10 mouse cellular contexts compared by ENCODE assay signal in the genomic region with DNA sequence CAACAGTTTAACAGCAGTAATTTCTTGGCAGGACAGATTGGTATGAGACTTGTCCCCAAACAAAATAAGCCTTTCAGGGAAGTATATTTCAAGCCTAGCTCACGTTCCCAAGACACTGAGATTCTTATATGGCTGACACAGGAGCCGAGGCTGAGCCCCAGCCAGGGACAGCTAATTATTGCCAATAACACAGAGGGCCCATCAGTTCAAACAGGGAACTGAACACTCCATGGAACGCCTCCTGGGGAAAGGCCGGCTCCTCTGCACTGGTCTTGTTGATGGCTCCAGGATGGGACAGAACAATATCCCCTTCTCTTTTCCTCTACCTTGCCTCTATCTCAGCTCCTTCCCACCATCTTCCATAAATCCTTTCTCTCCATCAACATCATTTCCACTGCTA. TPM values are rescaled to one million over a fixed set of nuclear protein-coding genes. Genes with fewer than 3 reads are reported as not detected.
DNase-seq lines count a peak whose midpoint lies in the region; ATAC-seq and TF ChIP-seq lines count a peak whose summit lies in the region.
"Had no signal": no experiment of that assay in that cellular context is flagged by ENCODE, and none has a peak within 500 bp of the region (broad histone marks: within the 10 kb centered on the region; RNA-seq: fewer than 3 reads in every experiment).

No protein-coding gene starts in this region.

- 71% methylated on average over 4 of the region's 4 CpGs for WGBS in hindbrain, embryonic 11.5 days
- 76% methylated on average over 4 of the region's 4 CpGs for WGBS in hindbrain, embryonic 13.5 days
- WGBS in embryonic facial prominence, embryonic 15.5 days = 50% methylated on average over 4 of the region's 4 CpGs
- 57% methylated on average over 4 of the region's 4 CpGs for WGBS in forebrain, embryonic 16.5 days
- WGBS in thymus, adult 2 months = 72% methylated on average over 4 of the region's 4 CpGs

- no peak for TF ChIP-seq CTCF in thymus, adult 2 months (IDR thresholded peaks at IDR 0.05; ENCODE audit: borderline replicate concordance, control insufficient read depth, extremely low read depth, insufficient read depth, low read length, poor library complexity)

- no peaks in the 10 kb centered on the region for H3K36me3 ChIP-seq in hindbrain, embryonic 11.5 days (ENCODE audit: control insufficient read depth, insufficient read depth, low read length)
- no peaks in the 10 kb centered on the region for H3K36me3 ChIP-seq in hindbrain, embryonic 13.5 days
- H3K36me3 ChIP-seq in embryonic facial prominence, embryonic 15.5 days = no peaks in the 10 kb centered on the region
- no peaks in the 10 kb centered on the region for H3K36me3 ChIP-seq in forebrain, embryonic 16.5 days (ENCODE audit: control insufficient read depth, insufficient read depth)
- no peaks in the 10 kb centered on the region for H3K36me3 ChIP-seq in thymus, adult 2 months (ENCODE audit: control insufficient read depth, insufficient read depth, low read length)
- H3K36me3 ChIP-seq: G1E; heart, embryonic 13.5 days had no signal

- no peak overlapping the region for H3K4me3 ChIP-seq in hindbrain, embryonic 11.5 days (ENCODE audit: low read depth, low read length)
- no peak overlapping the region for H3K4me3 ChIP-seq in hindbrain, embryonic 13.5 days
- H3K4me3 ChIP-seq in embryonic facial prominence, embryonic 15.5 days (replicated peaks) = no peak overlapping the region
- no peak overlapping the region for H3K4me3 ChIP-seq in forebrain, embryonic 16.5 days (replicated peaks; ENCODE audit: low read length)
- H3K4me3 ChIP-seq in thymus, adult 2 months (ENCODE audit: control insufficient read depth, insufficient read depth, low read length) = no peak overlapping the region
- H3K4me3 ChIP-seq: heart, embryonic 13.5 days had no signal

- no peaks in the 10 kb centered on the region for H3K4me1 ChIP-seq in hindbrain, embryonic 11.5 days (replicated peaks; ENCODE audit: control insufficient read depth, insufficient read depth, low read length)
- no peaks in the 10 kb centered on the region for H3K4me1 ChIP-seq in hindbrain, embryonic 13.5 days (replicated peaks)
- H3K4me1 ChIP-seq in embryonic facial prominence, embryonic 15.5 days = peaks cover 3% of the 10 kb centered on the region; the same call in 1 of the 2 replicates
- no peaks in the 10 kb centered on the region for H3K4me1 ChIP-seq in forebrain, embryonic 16.5 days (replicated peaks; ENCODE audit: control insufficient read depth, insufficient read depth, low read length)
- no peaks in the 10 kb centered on the region for H3K4me1 ChIP-seq in thymus, adult 2 months (replicated peaks; ENCODE audit: control insufficient read depth, insufficient read depth, low read length)

- H3K9ac ChIP-seq in hindbrain, embryonic 11.5 days (ENCODE audit: low read depth, low read length) = no peak overlapping the region
- no peak overlapping the region for H3K9ac ChIP-seq in hindbrain, embryonic 13.5 days
- no peak overlapping the region; the same call in 1 of the 2 replicates for H3K9ac ChIP-seq in embryonic facial prominence, embryonic 15.5 days
- H3K9ac ChIP-seq in forebrain, embryonic 16.5 days (replicated peaks; ENCODE audit: low read depth, low read length) = no peak overlapping the region
- H3K9ac ChIP-seq: heart, embryonic 13.5 days; liver, embryonic 14.5 days had no signal

- no peaks in the 10 kb centered on the region for H3K9me3 ChIP-seq in hindbrain, embryonic 11.5 days (ENCODE audit: control insufficient read depth, low read length)
- no peaks in the 10 kb centered on the region for H3K9me3 ChIP-seq in hindbrain, embryonic 13.5 days
- no peaks in the 10 kb centered on the region for H3K9me3 ChIP-seq in embryonic facial prominence, embryonic 15.5 days (replicated peaks)
- H3K9me3 ChIP-seq in forebrain, embryonic 16.5 days (ENCODE audit: control insufficient read depth, low read length) = no peaks in the 10 kb centered on the region
- H3K9me3 ChIP-seq: G1E; heart, embryonic 13.5 days had no signal

- no peak for DNase-seq in hindbrain, embryonic 11.5 days (ENCODE audit: low spot score)
- DNase-seq in lung, postnatal 14 days = peak; percentile 39
- DNase-seq in thymus, adult 2 months = no peak
- no peak for DNase-seq in natural killer cell, adult 2 months (ENCODE audit: low spot score in 2 of 2)

- peak; percentile 14; the same call in 1 of the 2 replicates for ATAC-seq in hindbrain, embryonic 11.5 days (ENCODE audit: low FRiP score)
- no peak; the same call in 1 of the 2 replicates for ATAC-seq in hindbrain, embryonic 13.5 days (ENCODE audit: low FRiP score)
- peak; percentile 39; the same call in 1 of the 2 replicates for ATAC-seq in embryonic facial prominence, embryonic 15.5 days (ENCODE audit: insufficient number of reproducible peaks, low FRiP score, low TSS enrichment, low read depth)
- ATAC-seq in forebrain, embryonic 16.5 days = peak; percentile 36

- H3K27me3 ChIP-seq in hindbrain, embryonic 11.5 days (ENCODE audit: control insufficient read depth, insufficient read depth, low read length) = no peaks in the 10 kb centered on the region
- no peaks in the 10 kb centered on the region for H3K27me3 ChIP-seq in hindbrain, embryonic 13.5 days
- no peaks in the 10 kb centered on the region for H3K27me3 ChIP-seq in embryonic facial prominence, embryonic 15.5 days
- H3K27me3 ChIP-seq in forebrain, embryonic 16.5 days (replicated peaks; ENCODE audit: control insufficient read depth, insufficient read depth, low read length) = no peaks in the 10 kb centered on the region
- no peaks in the 10 kb centered on the region for H3K27me3 ChIP-seq in thymus, adult 2 months (ENCODE audit: control insufficient read depth, insufficient read depth, low read length)

- H3K4me2 ChIP-seq in hindbrain, embryonic 11.5 days (replicated peaks; ENCODE audit: low read depth, low read length) = no peak overlapping the region
- no peak overlapping the region for H3K4me2 ChIP-seq in hindbrain, embryonic 13.5 days
- H3K4me2 ChIP-seq in embryonic facial prominence, embryonic 15.5 days (replicated peaks) = no peak overlapping the region
- no peak overlapping the region for H3K4me2 ChIP-seq in forebrain, embryonic 16.5 days (ENCODE audit: low read length)
- H3K4me2 ChIP-seq: heart, embryonic 13.5 days had no signal

- no peak overlapping the region for H3K27ac ChIP-seq in hindbrain, embryonic 11.5 days (ENCODE audit: low read depth, low read length)
- H3K27ac ChIP-seq in hindbrain, embryonic 13.5 days = no peak overlapping the region
- H3K27ac ChIP-seq in embryonic facial prominence, embryonic 15.5 days (replicated peaks) = no peak overlapping the region
- H3K27ac ChIP-seq in forebrain, embryonic 16.5 days (ENCODE audit: low read length) = no peak overlapping the region
- H3K27ac ChIP-seq in thymus, adult 2 months (ENCODE audit: control insufficient read depth, insufficient read depth, low read length) = no peak overlapping the region
- H3K27ac ChIP-seq: heart, embryonic 13.5 days; liver, embryonic 14.5 days had no signal

- TF ChIP-seq POLR2A in thymus, adult 2 months (IDR thresholded peaks at IDR 0.05; ENCODE audit: control insufficient read depth, extremely low read depth, insufficient read depth, low read length, poor library complexity) = no peak

RNA-seq across cellular contexts. Expression of a gene that starts 53.1 kb away (rescaled TPM):
- polyA plus RNA-seq in hindbrain, embryonic 11.5 days (2014; fragmentation: Nextera tagmentation; extraction: Ambion mirVana) = 23.6 and 27.6 TPM in 2 replicates
- polyA plus RNA-seq in hindbrain, embryonic 13.5 days (2015; fragmentation: Nextera tagmentation; extraction: Ambion mirVana) = 22.5 and 25.0 TPM in 2 replicates
- 17.2 and 18.8 TPM in 2 replicates for polyA plus RNA-seq in embryonic facial prominence, embryonic 15.5 days (2015; fragmentation: Nextera tagmentation; extraction: Ambion mirVana)
- 19.3 and 22.1 TPM in 2 replicates for polyA plus RNA-seq in forebrain, embryonic 16.5 days (2015; fragmentation: Nextera tagmentation; extraction: Ambion mirVana)
- polyA plus RNA-seq in thymus, adult 2 months (2012; rRNA removed) = 14.7 and 15.0 TPM in 2 replicates
